Mouse (Mus musculus) E14TG2a.4 (cell line): ENCODE measurements around the gene Tex44.

Experiments
- H3K27me3 ChIP-seq: 2 replicates; pipeline ENCODE4 v1.6.1; 2014; ENCODE audit warnings: low read length, control low read depth; ENCODE audit not compliant: insufficient read depth
- H3K36me3 ChIP-seq: 2 replicates; pipeline ENCODE4 v1.6.1; 2014; ENCODE audit warnings: low read length, control low read depth; ENCODE audit not compliant: insufficient read depth
- H3K4me1 ChIP-seq: replicated peaks from 2 replicates; pipeline ENCODE4 v1.6.1; 2014; ENCODE audit warnings: low read depth, low read length, control low read depth
- H3K4me3 ChIP-seq: replicated peaks from 2 replicates; pipeline ENCODE4 v1.5.1; 2014; ENCODE audit warnings: mild to moderate bottlenecking, low read length
- H3K9me3 ChIP-seq: 2 replicates; pipeline ENCODE4 v1.6.1; 2014; ENCODE audit warnings: low read length, control low read depth
- CTCF ChIP-seq: conservative IDR thresholded peaks from 2 replicates; pipeline ENCODE4 v1.5.1; 2014; ENCODE audit warnings: low read length
- NANOG ChIP-seq: IDR thresholded peaks from 2 replicates; pipeline ENCODE4 v1.6.1; 2014; ENCODE audit warnings: borderline replicate concordance, low read length, mixed read lengths
- POU5F1 ChIP-seq: IDR thresholded peaks from 2 replicates; pipeline ENCODE4 v1.6.1; 2014; ENCODE audit warnings: low read length, borderline replicate concordance

Gene Tex44

DNA sequence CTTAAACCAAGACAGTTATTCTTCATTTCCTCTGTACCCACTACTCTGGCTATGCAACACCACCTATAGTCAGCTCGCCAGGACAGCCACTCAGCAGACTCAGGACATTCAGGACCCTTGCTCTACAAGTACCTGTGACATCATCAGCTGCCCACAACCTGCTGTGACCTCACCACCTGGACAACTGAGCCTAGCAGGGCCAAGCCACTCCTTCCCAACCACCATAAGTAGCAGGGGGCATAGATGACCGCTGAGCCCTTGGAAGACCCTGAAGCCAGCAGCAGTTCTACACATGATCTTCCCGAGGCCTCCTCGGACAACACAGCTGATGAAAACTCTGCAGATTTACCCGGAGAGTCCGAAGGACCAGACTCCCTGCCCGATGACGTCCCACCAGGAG, at the start of gene Tex44, which contains the start of gene Nmur1:
Gene Tex44 (plus strand): TSS at position 202 of the 400 bp plus-strand sequence.
Gene Nmur1 (minus strand): TSS at position 101 of the 400 bp plus-strand sequence.
- Histone ChIP-seq H3K4me3 (peak within 1 kb of the TSS; percentile 61), H3K9me3 (no peaks in the 10 kb centered on the region), H3K4me1 (peaks cover 46% of the 10 kb centered on the region), H3K36me3 (no peaks in the 10 kb centered on the region), H3K27me3 (no peaks in the 10 kb centered on the region; the same call in 1 of the 2 replicates)
- TF ChIP-seq POU5F1 (no peak), CTCF (no peak), NANOG (no peak)

DNA sequence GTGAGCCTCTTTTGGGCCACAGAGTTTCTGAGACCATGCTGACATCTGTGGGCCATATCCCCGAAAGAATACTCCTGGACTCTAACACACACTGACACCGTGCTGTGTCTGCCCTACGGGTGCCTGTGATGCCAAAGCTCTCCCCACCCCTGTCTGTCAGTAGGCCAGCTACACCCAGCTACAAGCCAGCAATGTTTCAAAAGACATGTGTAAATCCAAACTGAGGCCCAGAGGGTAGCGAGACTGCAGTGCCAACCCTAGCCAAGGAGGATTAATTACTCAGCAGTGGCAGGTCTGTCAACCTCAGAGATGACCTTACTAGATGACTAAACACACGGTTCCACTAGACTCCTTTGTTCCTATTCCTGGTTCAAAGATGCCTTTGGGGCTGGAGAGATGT, 49.8 kb upstream of the Tex44 start:
- TF ChIP-seq POU5F1 (no peak), NANOG (no peak), CTCF (no peak)
- Histone ChIP-seq H3K36me3 (no peaks in the 10 kb centered on the region), H3K4me1 (peaks cover 17% of the 10 kb centered on the region), H3K27me3 (peaks cover 13% of the 10 kb centered on the region; the same call in 1 of the 2 replicates), H3K4me3 (no peak overlapping the region), H3K9me3 (no peaks in the 10 kb centered on the region)

DNA sequence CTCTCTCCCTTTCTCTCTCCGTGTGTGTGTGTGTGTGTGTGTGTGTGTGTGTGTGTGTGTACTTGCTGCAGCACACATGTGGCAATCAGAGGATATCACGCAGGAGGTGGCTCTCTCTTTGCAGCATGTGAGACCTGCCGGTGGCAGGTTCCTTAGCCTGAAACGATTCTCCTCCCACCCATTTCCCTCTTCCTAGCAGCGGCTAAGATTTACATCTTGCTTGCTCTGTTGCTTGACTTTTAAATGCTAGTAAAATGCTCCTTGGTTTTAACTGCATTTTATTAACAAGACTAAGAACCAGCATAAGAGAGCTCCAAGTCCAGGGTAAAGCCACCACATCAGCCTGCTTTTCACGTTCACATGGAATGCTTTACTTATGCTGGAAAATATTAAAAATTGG, 47.5 kb upstream of the Tex44 start:
- Histone ChIP-seq H3K36me3 (no peaks in the 10 kb centered on the region), H3K4me1 (peaks cover 12% of the 10 kb centered on the region), H3K4me3 (no peak overlapping the region), H3K27me3 (peaks cover 12% of the 10 kb centered on the region), H3K9me3 (no peaks in the 10 kb centered on the region)
- no peak for TF ChIP-seq NANOG

DNA sequence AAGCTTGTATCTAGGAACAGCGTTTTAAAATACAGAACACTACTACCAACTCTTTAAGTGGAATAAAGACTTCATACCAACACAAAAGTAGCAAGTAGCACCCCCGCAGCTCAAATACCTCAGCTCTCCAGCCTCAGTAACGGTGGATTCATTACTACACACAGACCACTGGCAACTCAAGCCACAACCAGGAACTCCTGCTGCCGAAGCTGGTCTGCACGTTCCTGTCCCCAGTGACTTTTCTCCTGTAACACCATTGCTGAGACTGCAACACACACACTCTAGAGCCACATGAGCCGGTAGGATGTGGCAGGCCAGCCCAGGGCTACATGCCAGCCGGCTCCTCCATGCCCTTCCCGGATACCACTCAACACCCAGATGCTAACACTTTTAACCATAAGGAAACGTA, 47.0 kb upstream of the Tex44 start:
- Histone ChIP-seq H3K36me3 (no peaks in the 10 kb centered on the region), H3K9me3 (no peaks in the 10 kb centered on the region), H3K27me3 (peaks cover 12% of the 10 kb centered on the region), H3K4me1 (peaks cover 12% of the 10 kb centered on the region), H3K4me3 (no peak overlapping the region)
- no peak for TF ChIP-seq POU5F1
- no peak for TF ChIP-seq NANOG
- no peak for TF ChIP-seq CTCF

DNA sequence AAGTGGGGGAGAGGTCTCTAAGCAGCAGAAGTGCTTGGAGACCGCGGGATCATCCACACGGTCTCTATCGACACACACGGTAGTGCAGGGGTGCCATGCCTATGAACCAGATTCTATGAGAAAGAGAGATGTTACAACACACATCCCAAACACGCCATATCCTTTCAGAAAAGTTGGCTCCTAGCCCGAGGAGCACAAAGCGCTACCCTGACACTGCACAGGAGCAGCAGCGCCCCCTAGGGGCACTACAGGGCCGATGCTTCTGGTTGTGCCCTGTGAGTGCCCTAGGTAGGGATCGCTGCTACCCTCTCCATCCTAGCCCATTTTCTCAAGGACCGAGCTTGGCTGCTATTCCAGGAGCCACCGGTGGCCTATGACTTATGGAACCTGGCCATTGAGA, 45.1 kb upstream of the Tex44 start:
- TF ChIP-seq POU5F1, result no peak
- peak; percentile 95 for TF ChIP-seq CTCF
- no peaks in the 10 kb centered on the region for H3K36me3 ChIP-seq
- H3K27me3 ChIP-seq, result peaks cover 18% of the 10 kb centered on the region
- peaks cover 12% of the 10 kb centered on the region for H3K4me1 ChIP-seq
- no peaks in the 10 kb centered on the region for H3K9me3 ChIP-seq
- peak overlapping the region; percentile 52 for H3K4me3 ChIP-seq

DNA sequence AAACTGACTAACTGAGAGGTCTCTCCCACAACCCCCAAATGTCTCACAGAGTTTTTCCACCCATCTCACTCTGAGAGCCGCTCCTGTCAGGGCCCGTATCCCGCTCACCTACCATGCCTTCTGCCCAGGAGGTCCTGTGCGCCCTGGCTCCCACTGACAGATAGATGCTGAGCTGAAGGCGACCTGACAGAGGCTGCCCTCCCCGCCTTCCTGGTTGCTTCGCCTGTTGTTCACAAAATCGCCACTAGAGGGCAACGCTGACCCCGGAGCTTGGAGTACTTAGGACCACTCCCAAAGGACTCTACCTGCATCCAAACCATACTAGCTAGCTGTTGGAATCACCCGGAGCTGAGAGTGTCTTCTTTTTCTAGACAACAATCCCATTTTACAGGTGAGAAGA, 36.9 kb upstream of the Tex44 start:
- Histone ChIP-seq H3K27me3 (peaks cover 22% of the 10 kb centered on the region), H3K36me3 (no peaks in the 10 kb centered on the region), H3K4me3 (no peak overlapping the region), H3K9me3 (no peaks in the 10 kb centered on the region), H3K4me1 (peaks cover 29% of the 10 kb centered on the region)
- TF ChIP-seq POU5F1 (no peak), NANOG (no peak), CTCF (peak; percentile 91)

DNA sequence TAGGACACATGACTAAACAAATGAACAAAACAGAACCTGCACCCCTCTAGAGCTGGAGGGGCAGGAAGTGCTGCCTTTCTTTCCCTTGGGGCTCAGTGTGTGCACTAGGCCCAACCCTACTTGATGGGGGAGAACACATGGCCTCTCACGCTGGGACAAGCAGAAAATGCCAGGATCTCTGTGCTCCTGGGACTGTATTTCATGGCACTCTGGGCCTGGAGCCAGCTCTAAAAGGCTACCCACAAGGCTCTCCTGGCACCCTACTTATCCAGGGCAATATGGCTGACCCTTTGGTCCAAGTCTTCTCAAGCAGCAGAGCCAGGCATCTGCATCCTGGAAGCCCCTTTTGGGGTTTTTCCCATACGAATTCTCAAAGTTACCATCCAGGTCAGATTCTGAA, 34.7 kb upstream of the Tex44 start:
- peaks cover 29% of the 10 kb centered on the region for H3K4me1 ChIP-seq
- peaks cover 17% of the 10 kb centered on the region for H3K27me3 ChIP-seq
- H3K36me3 ChIP-seq, result no peaks in the 10 kb centered on the region
- no peak overlapping the region for H3K4me3 ChIP-seq
- H3K9me3 ChIP-seq, result no peaks in the 10 kb centered on the region
- TF ChIP-seq CTCF (no peak), POU5F1 (no peak), NANOG (no peak)

DNA sequence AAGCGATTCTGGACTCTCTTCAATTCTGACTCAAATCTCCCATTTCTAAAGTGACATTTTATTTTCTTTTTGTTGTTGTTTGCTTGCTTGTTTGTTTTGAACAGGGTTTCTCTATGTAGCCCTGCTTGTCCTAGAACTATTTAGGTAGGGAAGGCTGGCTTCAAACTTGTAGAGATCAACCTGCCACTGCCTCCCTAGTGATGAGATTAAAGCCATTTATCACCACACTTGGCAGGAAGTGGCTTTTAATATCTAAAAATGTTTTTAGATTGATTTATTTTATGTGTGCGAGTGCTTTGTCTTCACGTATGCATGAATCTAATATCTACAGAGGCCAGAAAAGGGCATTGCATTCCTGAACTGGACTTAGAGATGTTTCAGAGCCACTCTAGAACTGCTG, 32.9 kb upstream of the Tex44 start:
- Histone ChIP-seq H3K4me3 (no peak overlapping the region), H3K36me3 (no peaks in the 10 kb centered on the region), H3K9me3 (no peaks in the 10 kb centered on the region), H3K27me3 (peaks cover 5% of the 10 kb centered on the region), H3K4me1 (peaks cover 28% of the 10 kb centered on the region)
- TF ChIP-seq POU5F1 (no peak), NANOG (no peak), CTCF (no peak)

DNA sequence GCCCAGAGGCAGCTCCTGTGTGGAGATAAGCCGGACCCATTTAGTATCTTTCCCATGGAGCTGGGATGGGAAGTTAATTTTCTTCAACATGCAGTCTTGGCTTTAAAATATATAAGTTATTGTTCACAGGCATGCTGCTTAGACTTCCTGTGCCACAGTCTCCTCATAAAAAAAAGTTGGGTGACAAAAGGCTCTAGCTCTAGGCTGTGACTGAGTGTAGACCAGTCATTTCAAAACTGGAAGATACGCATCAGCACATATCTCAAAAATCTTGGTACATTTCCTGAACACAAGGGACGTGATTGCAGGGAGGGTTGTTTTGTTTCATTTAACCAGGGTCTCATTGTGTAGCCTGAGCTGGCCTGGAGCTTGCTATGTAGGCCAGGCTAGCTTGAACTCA, 31.9 kb upstream of the Tex44 start:
- H3K4me3 ChIP-seq, result no peak overlapping the region
- TF ChIP-seq NANOG (no peak), CTCF (no peak)

More for the DNA sequence above, 31.9 kb upstream of the Tex44 start:
- Histone ChIP-seq H3K9me3 (no peaks in the 10 kb centered on the region), H3K27me3 (no peaks in the 10 kb centered on the region), H3K36me3 (no peaks in the 10 kb centered on the region), H3K4me1 (peaks cover 26% of the 10 kb centered on the region)
